Mouse (Mus musculus): ENCODE measurements around the gene Spata25.
"Not testable (repeated sequence)": the region's sequence is repeated elsewhere in the genome, so short reads cannot be mapped to it uniquely, and the experiment has no call there.

Gene Spata25

GRCm38 (mm10) chr2:164804533-164805331 is 23.6 kb downstream of the Spata25 start, which contains the start of the genes Acot8 and Zswim3:
Gene Acot8 (minus strand): TSS chr2:164804882.
Gene Zswim3 (plus strand): TSS chr2:164805098.
- peak; percentile 97 for DNase-seq

- DNase-seq, result no peak
Measured at GRCm38 (mm10) chr2:164803921-164804313, 24.4 kb downstream of the Spata25 start.

DNA sequence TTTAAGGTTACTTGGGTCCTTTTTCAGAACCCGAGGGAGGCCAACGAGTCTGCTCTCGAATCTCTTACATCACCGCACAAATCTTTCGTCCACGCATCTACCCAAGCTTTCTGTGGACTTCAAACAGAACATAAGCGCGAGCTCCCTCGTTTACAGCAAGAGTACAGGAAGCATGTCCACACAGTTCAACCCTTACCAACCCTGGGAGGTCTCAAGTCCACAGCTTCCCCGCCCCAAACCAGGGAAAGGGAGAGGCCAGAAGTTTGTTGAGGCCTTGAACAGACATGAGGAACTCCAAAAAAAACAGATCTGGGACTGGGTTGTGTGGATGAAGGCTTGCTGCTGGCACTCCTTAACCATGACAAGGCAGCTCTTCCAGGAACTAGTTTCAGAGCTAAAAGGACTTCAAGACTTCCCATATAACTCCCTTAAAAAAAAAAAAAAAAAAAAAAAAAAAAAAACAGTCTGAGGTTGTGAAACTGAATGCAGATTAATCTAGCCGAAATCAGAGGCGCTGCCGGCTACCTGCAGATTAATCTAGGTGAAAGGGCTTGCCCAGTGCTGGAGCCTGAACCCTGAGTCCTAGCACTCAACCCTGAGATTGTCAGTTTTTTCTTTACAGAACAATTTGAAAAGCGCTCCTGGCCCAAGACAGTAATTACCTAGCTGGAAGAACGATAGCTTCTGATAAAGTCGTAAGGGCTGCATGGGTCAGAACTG is 25.0 kb downstream of the Spata25 start:
- DNase-seq, result no peak

DNA sequence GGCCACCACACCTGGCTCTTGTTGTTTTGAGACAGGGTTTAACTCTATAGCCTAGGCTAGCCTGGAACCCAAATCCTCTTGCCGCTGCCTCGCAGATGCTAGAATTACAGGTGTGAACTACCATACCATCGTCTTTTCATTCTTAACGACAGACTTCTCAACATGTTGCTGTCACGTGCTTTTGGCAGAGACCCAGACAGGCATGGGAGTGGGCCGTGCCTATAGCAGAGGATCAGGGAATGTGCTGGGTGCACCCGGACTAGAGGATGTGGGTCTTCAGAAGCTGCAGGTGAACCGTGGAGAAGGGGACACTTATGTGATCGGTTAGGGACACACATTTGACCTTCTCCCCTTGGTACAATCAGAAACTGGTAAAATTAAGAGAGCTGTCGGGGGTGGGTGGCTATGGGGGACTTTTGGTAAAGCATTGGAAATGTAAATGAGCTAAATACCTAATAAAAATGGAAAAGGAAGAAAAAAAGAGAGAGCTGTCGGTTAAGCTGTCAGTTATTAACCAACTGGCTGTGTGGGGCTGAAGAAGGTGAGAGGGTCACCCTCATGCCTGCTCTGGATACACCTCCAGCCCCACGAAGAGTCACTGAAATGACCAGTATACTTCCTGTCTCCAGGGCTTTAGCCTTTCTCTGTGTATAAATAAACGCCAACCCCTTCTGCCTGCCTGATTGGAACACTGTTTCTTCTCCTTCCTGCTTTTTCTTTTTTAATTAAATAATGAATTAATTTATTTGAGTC is 27.9 kb downstream of the Spata25 start:
- no peak for DNase-seq

DNA sequence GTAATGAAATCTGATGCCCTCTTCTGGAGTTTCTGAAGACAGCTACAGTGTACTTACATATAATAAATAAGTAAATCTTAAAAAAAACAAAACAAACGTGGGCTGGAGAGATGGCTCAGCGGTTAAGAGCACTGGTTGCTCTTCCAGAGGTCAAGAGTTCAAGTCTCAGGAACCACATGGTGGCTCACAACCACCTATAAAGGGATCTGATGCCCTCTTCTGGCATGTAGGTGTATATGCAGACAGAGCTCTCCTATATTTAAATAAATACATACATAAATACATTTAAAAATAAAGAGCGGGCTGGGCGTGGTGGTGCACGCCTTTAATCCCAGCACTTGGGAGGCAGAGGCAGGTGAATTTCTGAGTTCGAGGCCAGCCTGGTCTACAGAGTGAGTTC is 29.8 kb downstream of the Spata25 start:
- not testable (repeated sequence) for DNase-seq

GRCm38 (mm10) chr2:164795868-164796267 is 32.5 kb downstream of the Spata25 start:
- no peak for DNase-seq

- DNase-seq, result peak; percentile 73
Measured at GRCm38 (mm10) chr2:164794293-164794692, 34.0 kb downstream of the Spata25 start.

GRCm38 (mm10) chr2:164793772-164794171 is 34.6 kb downstream of the Spata25 start:
- no peak for DNase-seq

DNA sequence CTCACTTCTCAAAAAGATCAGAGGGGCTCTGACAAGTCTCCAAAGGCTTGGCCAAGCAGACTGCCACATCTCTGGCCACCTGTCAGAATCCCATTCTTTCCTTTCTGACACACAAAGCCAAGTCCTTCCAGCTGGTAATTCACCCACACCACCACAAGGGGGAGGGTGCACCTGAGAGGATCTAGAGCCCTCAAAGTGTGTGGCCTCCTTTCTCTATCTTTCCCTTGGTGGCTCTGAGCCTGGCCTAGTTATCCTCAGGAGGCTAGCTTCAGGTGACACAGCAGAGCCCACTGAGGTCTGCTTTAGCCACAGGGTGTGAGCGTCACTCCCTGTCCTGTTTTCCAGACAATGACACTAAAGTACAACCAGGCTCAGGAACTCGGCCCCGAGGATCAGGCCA is 35.1 kb downstream of the Spata25 start:
- no peak for DNase-seq

- DNase-seq, result no peak
Measured at GRCm38 (mm10) chr2:164792400-164793190, 35.7 kb downstream of the Spata25 start.

DNA sequence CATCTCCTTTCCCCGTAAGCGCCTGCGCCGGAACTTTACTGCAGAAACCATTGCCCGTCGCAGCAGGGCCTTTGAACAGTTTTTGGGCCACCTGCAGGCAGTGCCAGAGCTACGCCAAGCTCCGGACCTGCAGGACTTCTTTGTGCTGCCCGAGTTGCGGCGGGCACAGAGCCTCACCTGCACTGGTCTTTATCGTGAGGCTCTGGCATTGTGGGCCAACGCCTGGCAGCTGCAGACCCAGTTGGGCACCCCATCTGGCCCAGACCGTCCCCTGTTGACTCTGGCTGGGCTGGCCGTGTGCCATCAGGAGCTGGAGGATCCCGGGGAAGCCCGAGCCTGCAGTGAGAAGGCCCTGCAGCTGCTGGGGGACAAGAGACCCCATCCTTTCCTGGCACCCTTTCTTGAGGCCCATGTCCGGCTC is 36.5 kb downstream of the Spata25 start:
- DNase-seq, result no peak

GRCm38 (mm10) chr2:164790451-164790850 is 37.9 kb downstream of the Spata25 start:
- no peak for DNase-seq

GRCm38 (mm10) chr2:164788411-164788810 is 39.9 kb downstream of the Spata25 start:
- no peak for DNase-seq

- DNase-seq, result no peak
Measured at GRCm38 (mm10) chr2:164787779-164788178, 40.6 kb downstream of the Spata25 start.

DNA sequence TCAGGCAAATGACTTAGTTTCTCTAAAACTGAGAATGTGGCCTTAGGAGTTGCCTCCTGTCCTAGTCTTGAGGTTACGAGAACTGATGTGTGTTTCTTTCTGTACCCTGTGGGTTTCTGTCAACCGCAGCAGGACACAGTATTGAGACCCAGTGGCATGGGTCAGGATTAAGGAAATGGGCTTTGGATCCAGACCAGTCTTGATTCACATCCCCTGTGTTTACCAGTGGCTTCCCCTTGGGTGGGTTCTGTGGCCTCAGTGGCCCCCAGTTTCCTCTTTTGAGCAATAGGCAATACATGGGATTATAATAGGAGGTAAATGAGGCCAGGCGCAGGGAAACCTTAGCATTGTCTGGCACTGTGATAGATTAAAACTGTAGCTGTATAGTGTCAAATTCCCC is 41.3 kb downstream of the Spata25 start:
- DNase-seq, result no peak

DNA sequence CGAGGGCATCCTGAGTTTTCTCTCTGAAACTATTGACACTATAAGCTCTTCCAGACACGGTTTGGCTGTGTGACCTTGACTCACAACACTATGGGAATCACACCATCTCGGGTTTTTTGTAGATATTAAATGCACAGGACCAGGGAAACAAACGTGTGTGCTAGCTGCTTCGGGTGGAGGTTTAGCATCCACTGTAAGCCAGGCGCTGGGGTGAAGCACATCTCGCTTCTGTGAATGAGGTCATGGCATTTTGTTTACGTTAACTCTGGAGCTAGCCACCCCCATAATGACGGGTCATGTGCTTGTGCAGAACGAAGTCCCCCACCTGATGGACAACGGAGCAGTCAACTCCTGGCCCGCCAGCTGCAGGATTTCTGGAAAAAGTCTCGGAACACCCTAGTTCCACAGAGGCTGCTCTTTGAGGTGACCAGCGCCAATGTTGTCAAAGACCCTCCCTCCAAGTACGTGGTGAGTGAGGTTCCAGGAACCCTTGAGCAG is 41.9 kb downstream of the Spata25 start:
- DNase-seq, result no peak

DNA sequence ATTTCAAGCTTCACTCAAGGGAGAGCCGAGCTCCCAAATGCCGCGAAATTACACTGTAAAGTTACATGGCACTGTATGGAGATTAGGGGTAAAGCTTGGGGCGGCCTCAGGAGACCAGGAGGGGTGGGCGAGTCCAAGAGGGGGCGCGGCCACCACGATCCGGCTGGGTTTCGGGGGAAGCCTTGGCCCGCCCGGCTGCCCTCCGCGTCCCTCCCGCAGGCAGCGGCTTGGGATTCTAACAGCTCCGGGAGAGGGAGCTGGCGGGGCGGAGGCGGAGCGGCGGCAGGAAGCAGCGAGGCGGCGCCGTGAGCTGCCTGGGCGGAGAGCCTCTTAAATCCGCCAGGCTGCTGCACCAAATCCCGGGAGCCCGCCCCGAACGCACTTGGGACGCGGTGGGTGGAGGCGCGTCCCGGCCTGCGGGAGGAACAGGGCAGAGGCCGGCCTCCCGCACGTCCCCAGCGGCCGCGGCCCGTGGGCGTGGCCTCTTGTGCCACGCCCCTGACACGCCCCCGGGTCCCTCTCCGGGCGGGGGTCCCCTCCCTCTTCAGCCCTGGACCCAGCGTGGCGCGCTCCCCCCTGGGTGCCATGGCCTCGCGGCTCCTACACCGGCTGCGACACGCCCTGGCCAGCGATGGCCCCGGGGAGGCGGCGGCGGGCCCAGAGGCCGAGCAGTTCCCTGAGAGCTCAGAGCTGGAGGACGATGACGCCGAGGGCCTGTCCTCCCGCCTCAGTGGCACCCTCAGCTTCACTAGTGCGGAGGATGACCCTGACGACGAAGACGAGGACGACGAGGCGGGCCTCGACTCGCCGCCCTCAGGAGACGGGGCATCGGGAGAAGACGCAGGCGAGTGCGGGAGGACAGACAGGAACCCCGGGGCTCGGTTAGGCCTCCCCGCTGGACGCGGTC is 42.6 kb downstream of the Spata25 start, which contains the start of gene Snx21:
Snx21 (plus strand) TSS at position 343 of the 907 bp plus-strand sequence.
- DNase-seq, result peak; percentile 87

GRCm38 (mm10) chr2:164784869-164785420 is 43.4 kb downstream of the Spata25 start:
- no peak for DNase-seq

GRCm38 (mm10) chr2:164783926-164784581 is 44.3 kb downstream of the Spata25 start:
- no peak for DNase-seq

DNA sequence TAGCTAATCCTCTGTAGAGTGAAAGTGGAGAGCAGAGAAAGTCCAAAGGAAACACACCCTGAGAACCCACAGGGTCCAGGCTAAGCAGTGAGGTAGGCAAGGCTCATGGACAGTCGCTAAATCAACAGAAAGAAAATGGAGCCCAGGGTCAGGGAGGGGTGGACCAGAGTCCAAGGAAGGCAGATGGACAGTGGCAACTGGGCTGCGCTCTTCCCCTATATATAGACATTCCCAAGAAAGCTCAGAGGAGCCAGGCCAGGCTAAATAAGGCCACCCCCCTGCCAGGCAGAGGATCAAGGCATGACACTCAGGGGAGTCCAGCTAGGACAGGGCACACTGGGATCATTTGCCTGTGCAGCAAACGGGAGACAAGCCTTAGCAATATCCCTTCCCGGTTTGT is 46.5 kb downstream of the Spata25 start:
- no peak for DNase-seq
